ENCODE assay signal across 15 mouse cellular contexts in the genomic region with DNA sequence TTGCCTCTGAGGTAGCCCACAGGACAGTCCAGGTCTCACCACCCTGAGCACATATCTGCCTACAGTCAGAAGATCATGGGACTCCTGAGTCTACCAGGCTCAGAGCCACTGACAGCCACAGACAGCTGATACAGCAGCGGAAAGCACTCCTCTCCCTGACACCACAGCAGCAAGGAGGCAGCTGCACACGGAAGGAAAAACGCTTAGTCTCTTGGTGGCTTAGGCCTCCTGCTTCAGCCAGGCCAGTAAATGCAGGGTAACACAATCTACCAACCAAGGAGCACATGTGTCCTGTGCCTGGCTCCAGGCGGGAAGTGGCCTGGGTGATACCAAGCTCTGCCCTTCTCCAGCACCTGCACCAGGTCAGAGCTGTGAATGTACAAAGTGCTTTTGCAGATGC.
DNase-seq lines count a peak whose midpoint lies in the region; ATAC-seq and TF ChIP-seq lines count a peak whose summit lies in the region.
"Had no signal": no experiment of that assay in that cellular context is flagged by ENCODE, and none has a peak within 500 bp of the region (broad histone marks: within the 10 kb centered on the region; RNA-seq: fewer than 3 reads in every experiment).

No protein-coding gene starts in this region.

- H3K4me2 ChIP-seq in intestine, embryonic 15.5 days (replicated peaks) = no peak overlapping the region
- H3K4me2 ChIP-seq in intestine, postnatal 0 days (replicated peaks; ENCODE audit: low read depth) = no peak overlapping the region
- H3K4me2 ChIP-seq in neural tube, embryonic 15.5 days = no peak overlapping the region
- 0 out of 2 replicates have a peak overlapping the region, but pooled peaks have one; percentile 2 for H3K4me2 ChIP-seq in limb, embryonic 12.5 days
- H3K4me2 ChIP-seq: liver, embryonic 15.5 days had no signal

- no peak overlapping the region for H3K4me3 ChIP-seq in intestine, embryonic 15.5 days (replicated peaks)
- no peak overlapping the region for H3K4me3 ChIP-seq in intestine, postnatal 0 days (ENCODE audit: low read depth, low read length)
- no peak overlapping the region for H3K4me3 ChIP-seq in neural tube, embryonic 15.5 days (replicated peaks)
- no peak overlapping the region for H3K4me3 ChIP-seq in limb, embryonic 12.5 days (replicated peaks)
- H3K4me3 ChIP-seq: erythroblast, embryonic 14.5 days; hindbrain, embryonic 10.5 days; left cerebral cortex, adult 2 months; liver, embryonic 15.5 days had no signal

- no peak for ATAC-seq in intestine, embryonic 15.5 days
- no peak for ATAC-seq in intestine, postnatal 0 days
- ATAC-seq in neural tube, embryonic 15.5 days (ENCODE audit: low FRiP score) = no peak
- peak; percentile 61 for ATAC-seq in limb, embryonic 12.5 days (ENCODE audit: insufficient number of reproducible peaks, insufficient read depth, low FRiP score, low TSS enrichment, low read depth)
- ATAC-seq: CD4-positive, CD25-positive, alpha-beta regulatory T cell, adult 4 months; forebrain, embryonic 16.5 days had no signal

- 0 out of 2 replicates have a peak overlapping the region, but pooled peaks have one; percentile 5 for H3K27ac ChIP-seq in intestine, embryonic 15.5 days
- no peak overlapping the region for H3K27ac ChIP-seq in intestine, postnatal 0 days (ENCODE audit: low read depth, low read length)
- H3K27ac ChIP-seq in neural tube, embryonic 15.5 days (replicated peaks) = no peak overlapping the region
- H3K27ac ChIP-seq in limb, embryonic 12.5 days = peak overlapping the region; percentile 91
- H3K27ac ChIP-seq: hindbrain, embryonic 10.5 days; left cerebral cortex, adult 2 months; liver, embryonic 15.5 days had no signal

- peak; percentile 44 for DNase-seq in neural tube, embryonic 10.5 days (ENCODE audit: extremely low spot score, low spot score)
- no peak for DNase-seq in urinary bladder, postnatal 4 days (ENCODE audit: low spot score in 2 of 2)
- no peak for DNase-seq in right cerebral cortex, postnatal 36 days (ENCODE audit: low spot score in 2 of 2)
- DNase-seq: lung, postnatal 4 days; thymus, adult 18-20 months had no signal

- no peaks in the 10 kb centered on the region for H3K9me3 ChIP-seq in intestine, embryonic 15.5 days
- no peaks in the 10 kb centered on the region for H3K9me3 ChIP-seq in intestine, postnatal 0 days (ENCODE audit: control insufficient read depth)
- H3K9me3 ChIP-seq in neural tube, embryonic 15.5 days (replicated peaks) = no peaks in the 10 kb centered on the region
- no peaks in the 10 kb centered on the region for H3K9me3 ChIP-seq in limb, embryonic 12.5 days
- H3K9me3 ChIP-seq: hindbrain, embryonic 10.5 days; liver, embryonic 15.5 days had no signal

- 50% methylated on average over 4 of the region's 4 CpGs for WGBS in intestine, embryonic 15.5 days
- WGBS in intestine, postnatal 0 days = 58% methylated on average over 4 of the region's 4 CpGs
- WGBS in neural tube, embryonic 15.5 days = 24% methylated on average over 4 of the region's 4 CpGs
- WGBS in limb, embryonic 12.5 days = 21% methylated on average over 4 of the region's 4 CpGs

- no peak overlapping the region for H3K9ac ChIP-seq in intestine, embryonic 15.5 days
- H3K9ac ChIP-seq in intestine, postnatal 0 days (ENCODE audit: low read depth, low read length) = no peak overlapping the region
- no peak overlapping the region for H3K9ac ChIP-seq in neural tube, embryonic 15.5 days (replicated peaks)
- no peak overlapping the region for H3K9ac ChIP-seq in limb, embryonic 12.5 days (replicated peaks)
- H3K9ac ChIP-seq: liver, embryonic 15.5 days had no signal

- H3K4me1 ChIP-seq in intestine, embryonic 15.5 days (replicated peaks) = peaks cover 11% of the 10 kb centered on the region
- no peaks in the 10 kb centered on the region for H3K4me1 ChIP-seq in intestine, postnatal 0 days (replicated peaks; ENCODE audit: control insufficient read depth, insufficient read depth, low read length)
- H3K4me1 ChIP-seq in neural tube, embryonic 15.5 days = peaks cover 24% of the 10 kb centered on the region
- H3K4me1 ChIP-seq in limb, embryonic 12.5 days (replicated peaks) = peaks cover 72% of the 10 kb centered on the region

- no peak for TF ChIP-seq CTCF in intestine, postnatal 0 days (IDR thresholded peaks at IDR 0.05; ENCODE audit: low read depth)

- no peaks in the 10 kb centered on the region for H3K27me3 ChIP-seq in intestine, embryonic 15.5 days (replicated peaks)
- H3K27me3 ChIP-seq in intestine, postnatal 0 days (replicated peaks; ENCODE audit: control insufficient read depth, insufficient read depth, low read length) = no peaks in the 10 kb centered on the region
- H3K27me3 ChIP-seq in neural tube, embryonic 15.5 days (replicated peaks) = no peaks in the 10 kb centered on the region
- no peaks in the 10 kb centered on the region for H3K27me3 ChIP-seq in limb, embryonic 12.5 days
- H3K27me3 ChIP-seq: liver, embryonic 15.5 days had no signal

- H3K36me3 ChIP-seq in intestine, embryonic 15.5 days = no peaks in the 10 kb centered on the region
- H3K36me3 ChIP-seq in intestine, postnatal 0 days (ENCODE audit: control insufficient read depth, insufficient read depth) = peaks cover 8% of the 10 kb centered on the region; the same call in 1 of the 2 replicates
- no peaks in the 10 kb centered on the region for H3K36me3 ChIP-seq in neural tube, embryonic 15.5 days
- H3K36me3 ChIP-seq in limb, embryonic 12.5 days = 0 out of 2 replicates have a peak, but pooled peaks cover under 1% of the 10 kb centered on the region
- H3K36me3 ChIP-seq: hindbrain, embryonic 10.5 days; liver, embryonic 15.5 days had no signal

Comparison
In these comparisons a context has a peak if more than half of its experiments do, and no peak if none do; other contexts are left out.
1. H3K27ac ChIP-seq: peak in intestine, embryonic 15.5 days (single experiment) and limb, embryonic 12.5 days (single experiment); none in intestine, postnatal 0 days (single experiment) and neural tube, embryonic 15.5 days (single experiment).